Mouse (Mus musculus) cortical plate, adult 2 months (tissue): ENCODE data around the gene Rps15.

Source experiments
- CTCF ChIP-seq: fragments of 200-500 bp; IDR thresholded peaks from 2 replicates; pipeline ENCODE4 v1.5.1; 2011; ENCODE audit warnings: mild to moderate bottlenecking, control low read depth, low read length; ENCODE audit not compliant: insufficient read depth; ENCODE audit errors: extremely low read depth
- POLR2A ChIP-seq: fragments of 200-500 bp; IDR thresholded peaks from 2 replicates; pipeline ENCODE4 v1.6.1; 2011; ENCODE audit warnings: mild to moderate bottlenecking, low read length, control low read depth; ENCODE audit not compliant: insufficient read depth; ENCODE audit errors: extremely low read depth

DNA sequence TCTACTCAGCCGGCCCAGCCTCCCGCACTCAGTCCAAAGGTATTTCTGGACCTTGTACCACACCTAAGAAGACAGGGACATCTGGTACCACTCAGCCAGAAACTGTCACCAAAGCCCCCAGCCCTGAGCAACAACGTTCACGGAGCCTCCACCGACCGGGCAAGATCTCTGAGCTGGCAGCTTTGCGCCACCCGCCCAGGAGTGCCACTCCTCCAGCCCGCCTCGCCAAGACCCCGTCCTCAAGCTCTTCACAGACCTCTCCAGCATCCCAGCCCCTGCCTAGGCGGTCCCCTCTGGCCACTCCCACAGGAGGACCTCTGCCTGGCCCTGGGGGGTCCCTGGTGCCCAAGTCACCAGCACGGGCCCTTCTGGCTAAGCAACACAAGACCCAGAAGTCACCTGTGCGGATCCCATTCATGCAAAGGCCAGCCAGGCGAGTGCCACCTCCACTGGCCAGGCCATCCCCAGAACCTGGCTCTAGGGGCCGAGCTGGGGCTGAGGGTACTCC is 22.3 kb downstream of the Rps15 start:
- TF ChIP-seq CTCF (no peak), POLR2A (no peak)
